Mouse (Mus musculus) midbrain, embryonic 15.5 days (tissue): ENCODE measurements at regions not wholly inside any gene's neighbourhood (a gene's known extent, or its start where the extent isn't known, plus 50 kb on each side); places are given as distances from the start of the nearest gene placed in this dataset.

ENCODE experiments used
- ATAC-seq: fragments of 200-750 bp; cut with Nextera tagmentation; replicated peaks from 2 replicates; pipeline ENCODE4 v1.8.0; 2017; ENCODE audit warnings: moderate TSS enrichment
- H3K27ac ChIP-seq: fragments of 300-500 bp; sonication (generic); 2 replicates; pipeline ENCODE4 v1.5.1; 2015; ENCODE audit warnings: mild to moderate bottlenecking, inconsistent platforms
- H3K27me3 ChIP-seq: fragments of 300-500 bp; sonication (generic); replicated peaks from 2 replicates; pipeline ENCODE4 v1.6.1; 2015; ENCODE audit warnings: inconsistent platforms
- H3K36me3 ChIP-seq: fragments of 300-500 bp; sonication (generic); replicated peaks from 2 replicates; pipeline ENCODE4 v1.6.1; 2015; ENCODE audit warnings: inconsistent platforms
- H3K4me1 ChIP-seq: fragments of 300-500 bp; sonication (generic); 2 replicates; pipeline ENCODE4 v1.6.1; 2015; ENCODE audit warnings: inconsistent platforms
- H3K4me2 ChIP-seq: fragments of 300-500 bp; sonication (generic); 2 replicates; pipeline ENCODE4 v1.6.1; 2015; ENCODE audit warnings: inconsistent platforms, mild to moderate bottlenecking, moderate library complexity
- H3K4me3 ChIP-seq: fragments of 300-500 bp; sonication (generic); 2 replicates; pipeline ENCODE4 v1.5.1; 2015; ENCODE audit warnings: mild to moderate bottlenecking, inconsistent platforms
- H3K9ac ChIP-seq: fragments of 300-500 bp; sonication (generic); 2 replicates; pipeline ENCODE4 v1.6.1; 2015; ENCODE audit warnings: mild to moderate bottlenecking, inconsistent platforms
- H3K9me3 ChIP-seq: fragments of 300-500 bp; sonication (generic); 2 replicates; pipeline ENCODE4 v1.6.1; 2016; ENCODE audit warnings: inconsistent platforms
- WGBS: fragments of 180-500 bp; shearing (Covaris S2); methylation state at CpG from one replicate; pipeline ENCODE4 v1.1.7; 2015; ENCODE audit warnings: mixed read lengths; 5-methylcytosine and 5-hydroxymethylcytosine counted together

DNA sequence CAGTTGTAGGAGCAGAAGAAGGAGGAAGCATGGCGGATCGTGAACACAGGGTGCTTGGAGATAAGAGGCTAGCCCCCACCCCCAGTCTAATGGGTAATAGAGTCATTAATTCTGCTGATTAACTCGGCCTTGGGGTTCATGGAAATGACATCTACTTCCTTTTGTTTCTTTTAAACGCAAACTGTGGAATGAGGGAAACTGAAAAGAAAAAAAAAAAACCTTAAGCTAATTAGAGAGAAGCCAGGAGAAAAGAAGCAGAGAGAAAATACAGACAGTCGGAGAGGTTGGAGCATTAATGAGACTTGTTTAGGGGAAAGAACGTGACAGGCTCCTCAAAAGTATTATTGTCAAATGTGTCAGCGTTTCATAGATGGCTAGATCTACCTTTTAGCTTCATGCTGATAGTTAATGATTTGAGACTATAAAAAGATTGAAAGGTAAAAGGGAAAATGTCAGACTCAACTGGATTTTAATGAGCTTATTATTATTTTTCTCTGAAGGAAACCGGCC, 307.5 kb downstream of the Rnf144b start:
- Histone ChIP-seq H3K36me3 (no peaks in the 10 kb centered on the region), H3K9me3 (no peaks in the 10 kb centered on the region), H3K4me3 (no peak overlapping the region), H3K4me2 (no peak overlapping the region), H3K27ac (peak overlapping the region; percentile 69), H3K27me3 (no peaks in the 10 kb centered on the region), H3K9ac (no peak overlapping the region), H3K4me1 (peaks cover 16% of the 10 kb centered on the region; the same call in 1 of the 2 replicates)
- 38% methylated on average over 8 of the region's 8 CpGs for WGBS
- no peak for ATAC-seq

DNA sequence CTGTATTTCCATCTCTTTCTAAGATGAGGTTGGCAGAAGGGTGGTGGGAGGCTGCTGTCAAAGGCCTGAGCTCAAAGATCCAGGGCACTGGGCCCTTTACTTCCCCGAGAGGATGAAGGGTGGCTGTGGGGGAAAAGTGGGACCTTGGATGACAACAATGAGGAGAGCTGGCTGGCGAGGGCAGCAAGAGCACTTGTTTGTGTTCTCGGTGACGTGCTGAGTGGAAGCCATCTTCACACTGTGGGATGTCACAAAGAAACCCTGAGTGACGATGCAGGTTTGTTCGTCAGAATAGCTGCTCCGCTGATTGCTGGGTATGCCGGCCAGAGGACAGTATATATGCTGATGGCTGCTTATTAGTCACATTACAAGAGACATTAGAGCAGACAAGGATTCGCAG, 308.0 kb downstream of the Rnf144b start:
- peak; percentile 60; the same call in 1 of the 2 replicates for ATAC-seq
- Histone ChIP-seq H3K27me3 (no peaks in the 10 kb centered on the region), H3K9me3 (no peaks in the 10 kb centered on the region), H3K4me3 (no peak overlapping the region), H3K4me2 (no peak overlapping the region), H3K36me3 (no peaks in the 10 kb centered on the region), H3K4me1 (peaks cover 16% of the 10 kb centered on the region; the same call in 1 of the 2 replicates), H3K9ac (no peak overlapping the region), H3K27ac (peak overlapping the region; percentile 69)
- 54% methylated on average over 9 of the region's 9 CpGs for WGBS

DNA sequence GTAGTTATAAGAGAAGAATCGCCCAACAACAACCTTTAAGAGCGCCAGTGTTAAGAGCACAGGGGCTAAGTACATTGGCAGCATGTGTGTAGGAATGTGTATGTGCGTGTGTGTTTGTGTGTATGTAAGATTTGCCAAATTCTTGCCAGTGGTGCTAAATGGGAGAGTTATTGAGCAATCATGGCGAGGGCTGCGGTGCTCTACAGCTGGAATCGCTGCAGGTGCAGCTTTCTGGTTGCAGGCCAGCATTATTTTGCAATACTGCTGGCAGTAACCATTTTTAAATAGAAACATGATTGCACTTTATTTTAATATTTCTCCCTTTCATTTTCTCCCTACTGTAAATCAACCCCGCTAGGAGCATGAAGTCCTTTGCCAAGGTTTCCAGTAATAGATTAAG, 313.2 kb downstream of the Rnf144b start:
- H3K4me3 ChIP-seq = no peak overlapping the region
- H3K9ac ChIP-seq = no peak overlapping the region
- H3K36me3 ChIP-seq = no peaks in the 10 kb centered on the region
- no peak overlapping the region for H3K4me2 ChIP-seq
- no peak for ATAC-seq
- 93% methylated on average over 7 of the region's 7 CpGs for WGBS
- H3K27me3 ChIP-seq = no peaks in the 10 kb centered on the region
- no peaks in the 10 kb centered on the region for H3K9me3 ChIP-seq
- peaks cover 4% of the 10 kb centered on the region; the same call in 1 of the 2 replicates for H3K4me1 ChIP-seq
- H3K27ac ChIP-seq = no peak overlapping the region

DNA sequence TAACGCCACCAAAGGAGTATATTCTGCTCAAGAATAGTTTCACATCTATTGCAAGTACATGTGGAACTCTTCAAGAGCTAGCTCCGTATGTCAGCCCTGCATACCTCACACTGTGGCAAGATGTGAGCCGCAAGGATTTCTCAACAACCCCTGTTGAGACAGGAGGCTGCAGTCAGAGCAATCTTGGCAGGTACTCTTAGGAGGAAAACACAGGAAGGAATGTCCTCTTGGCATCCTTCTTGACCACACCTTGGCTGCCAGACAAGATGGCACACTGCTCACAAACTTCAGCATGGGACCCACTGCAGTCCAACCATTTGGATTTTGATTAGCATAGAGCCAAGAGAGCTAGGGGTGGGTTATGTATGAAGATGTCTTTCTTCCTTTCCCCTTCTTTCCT, 322.4 kb downstream of the Rnf144b start:
- no peak for ATAC-seq
- no peaks in the 10 kb centered on the region for H3K36me3 ChIP-seq
- H3K27me3 ChIP-seq = no peaks in the 10 kb centered on the region
- H3K27ac ChIP-seq = no peak overlapping the region
- 84% methylated on average over 3 of the region's 3 CpGs for WGBS
- no peak overlapping the region for H3K9ac ChIP-seq
- H3K4me2 ChIP-seq = no peak overlapping the region
- no peak overlapping the region for H3K4me3 ChIP-seq
- H3K4me1 ChIP-seq = no peaks in the 10 kb centered on the region
- no peaks in the 10 kb centered on the region for H3K9me3 ChIP-seq

DNA sequence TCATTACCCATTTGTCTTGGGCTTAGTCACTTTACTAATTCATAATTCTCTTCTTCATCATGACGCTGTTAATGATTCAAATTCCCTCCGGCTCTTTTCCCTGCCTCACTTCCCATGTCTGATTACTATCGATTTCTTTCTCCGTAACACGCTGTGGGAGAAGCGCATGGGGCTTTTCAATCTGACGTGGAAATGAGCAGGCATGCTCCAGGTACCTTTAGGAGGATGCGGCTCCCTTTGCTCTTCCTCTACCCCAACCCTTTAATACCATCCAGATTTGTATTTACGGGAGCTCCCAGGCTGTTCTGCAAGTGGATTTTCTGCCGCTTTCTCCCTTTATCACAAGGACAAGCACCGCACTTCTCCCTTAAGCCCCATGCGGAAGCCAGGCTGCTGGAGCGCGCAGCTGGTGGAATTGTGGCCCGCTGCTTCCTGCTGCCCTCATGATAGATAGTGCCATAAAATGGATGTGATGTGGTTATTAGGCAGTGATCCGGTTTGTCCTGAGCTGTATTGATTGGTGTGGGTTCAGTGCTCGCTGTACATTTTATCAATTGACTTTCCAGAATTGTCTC, 329.8 kb downstream of the Rnf144b start:
- Histone ChIP-seq H3K27me3 (no peaks in the 10 kb centered on the region), H3K9ac (peak overlapping the region; percentile 8; the same call in 1 of the 2 replicates), H3K9me3 (no peaks in the 10 kb centered on the region), H3K27ac (peak overlapping the region; percentile 61; the same call in 1 of the 2 replicates), H3K4me3 (no peak overlapping the region), H3K4me1 (peaks cover 4% of the 10 kb centered on the region; the same call in 1 of the 2 replicates), H3K36me3 (no peaks in the 10 kb centered on the region), H3K4me2 (peak overlapping the region; percentile 16; the same call in 1 of the 2 replicates)
- WGBS = 59% methylated on average over 17 of the region's 17 CpGs
- no peak for ATAC-seq

DNA sequence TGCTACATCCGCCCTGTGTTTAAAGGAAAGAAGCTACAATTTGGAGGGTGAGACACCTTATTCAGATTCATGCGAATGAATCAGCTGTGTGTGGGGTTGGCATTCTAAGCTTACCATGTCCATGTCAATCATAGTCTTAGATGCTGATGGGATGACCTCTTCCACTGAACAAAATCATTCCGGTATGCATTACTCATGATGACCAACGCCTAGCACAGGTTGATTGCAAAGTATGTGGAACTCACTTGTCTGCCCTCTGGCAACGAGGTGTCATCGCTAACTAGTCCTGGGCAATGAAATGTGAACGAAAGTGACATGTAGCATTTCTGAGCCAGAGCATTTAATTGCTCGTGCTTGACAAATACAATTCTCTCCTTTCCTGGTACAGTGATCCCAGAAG, 339.7 kb downstream of the Rnf144b start:
- ATAC-seq = no peak; the same call in 1 of the 2 replicates
- Histone ChIP-seq H3K9me3 (no peaks in the 10 kb centered on the region), H3K36me3 (no peaks in the 10 kb centered on the region), H3K4me3 (no peak overlapping the region), H3K4me1 (no peaks in the 10 kb centered on the region), H3K4me2 (no peak overlapping the region), H3K9ac (no peak overlapping the region), H3K27me3 (no peaks in the 10 kb centered on the region), H3K27ac (peak overlapping the region; percentile 36)
- WGBS = 72% methylated on average over 8 of the region's 8 CpGs

DNA sequence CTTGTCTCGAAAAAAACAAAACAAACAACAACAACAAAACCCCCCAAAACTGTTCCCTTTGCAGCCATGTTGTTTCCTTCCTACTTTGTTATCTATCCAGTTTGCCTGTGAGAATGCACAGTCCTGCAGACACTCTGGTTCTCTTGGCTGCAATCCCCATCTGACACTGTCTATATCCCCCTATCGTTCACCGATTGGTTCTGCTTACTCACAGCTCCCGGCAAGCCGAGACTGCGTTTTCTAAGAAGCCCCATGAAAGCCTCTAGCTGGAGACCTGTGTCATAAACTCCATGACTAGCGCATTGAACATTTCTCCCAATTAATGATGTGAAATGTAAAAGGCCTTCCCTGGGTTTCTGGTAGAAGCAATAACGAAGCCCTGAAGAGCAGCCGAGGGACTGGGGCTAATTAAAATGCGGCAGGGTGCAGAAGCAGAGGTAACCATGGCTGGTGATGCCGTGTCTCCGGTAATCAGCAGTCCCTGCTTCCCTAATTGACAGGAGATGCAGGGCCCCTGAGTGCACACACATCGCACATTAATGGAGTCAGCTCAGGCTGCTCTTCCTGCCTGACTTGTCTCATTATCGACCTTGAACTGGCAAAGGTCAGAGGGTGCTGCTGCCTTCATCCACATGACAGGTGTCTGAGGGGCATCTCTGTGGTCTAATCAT, 349.2 kb downstream of the Rnf144b start:
- peak overlapping the region; percentile 6; the same call in 1 of the 2 replicates for H3K4me2 ChIP-seq
- WGBS = 29% methylated on average over 14 of the region's 14 CpGs
- H3K4me3 ChIP-seq = no peak overlapping the region
- peak; percentile 95 for ATAC-seq
- H3K9me3 ChIP-seq = no peaks in the 10 kb centered on the region
- no peaks in the 10 kb centered on the region for H3K36me3 ChIP-seq
- peak overlapping the region; percentile 69 for H3K27ac ChIP-seq
- H3K27me3 ChIP-seq = no peaks in the 10 kb centered on the region
- peaks cover 7% of the 10 kb centered on the region; the same call in 1 of the 2 replicates for H3K4me1 ChIP-seq
- H3K9ac ChIP-seq = no peak overlapping the region

DNA sequence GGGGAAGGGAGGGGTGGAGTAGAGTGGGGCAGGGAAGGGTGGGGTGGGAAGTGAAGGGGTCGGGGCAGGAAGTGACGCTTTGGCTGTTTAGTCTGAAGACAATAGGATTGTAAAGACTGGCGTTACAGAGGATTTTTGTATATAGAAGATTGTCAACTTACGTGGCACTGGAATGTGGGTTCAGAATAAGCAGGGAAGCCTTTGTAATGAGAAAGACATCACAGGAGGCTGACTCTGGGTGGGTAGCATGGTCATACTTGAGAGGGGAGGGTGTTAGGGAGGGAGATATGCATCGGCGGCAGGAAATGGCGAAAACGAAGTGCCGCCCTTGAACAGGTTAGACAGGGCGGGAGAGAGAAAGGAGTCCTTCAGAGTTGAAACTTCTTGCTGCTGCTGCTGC, 357.7 kb downstream of the Rnf144b start:
- WGBS = 75% methylated on average over 10 of the region's 10 CpGs
- no peak for ATAC-seq

DNA sequence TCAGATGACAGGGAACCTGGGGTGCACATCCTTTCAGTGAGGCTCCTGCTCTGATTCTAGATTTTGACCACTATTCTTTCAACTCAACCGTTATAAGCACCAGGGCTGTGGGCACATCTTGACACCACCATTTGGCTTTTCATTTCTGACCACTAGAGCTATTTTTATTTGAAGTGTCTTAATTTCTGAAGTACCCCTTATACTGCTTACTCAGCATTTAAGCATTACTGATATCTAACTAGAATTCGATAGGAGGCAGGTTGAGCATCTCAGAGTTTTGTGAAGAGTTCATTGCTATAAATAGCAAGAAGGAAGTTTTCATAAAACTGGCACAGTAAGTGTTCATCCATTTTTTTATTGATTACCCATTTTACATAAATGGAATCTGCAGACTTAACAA, 362.4 kb downstream of the Rnf144b start:
- Histone ChIP-seq H3K27ac (no peak overlapping the region), H3K4me3 (no peak overlapping the region), H3K9ac (no peak overlapping the region), H3K36me3 (no peaks in the 10 kb centered on the region), H3K4me1 (peaks cover 4% of the 10 kb centered on the region; the same call in 1 of the 2 replicates), H3K4me2 (no peak overlapping the region), H3K27me3 (no peaks in the 10 kb centered on the region), H3K9me3 (no peaks in the 10 kb centered on the region)
- WGBS = 88% methylated on average over 2 of the region's 2 CpGs
- no peak for ATAC-seq

More for the DNA sequence above, 357.7 kb downstream of the Rnf144b start:
- Histone ChIP-seq H3K27ac (no peak overlapping the region), H3K9me3 (no peaks in the 10 kb centered on the region), H3K4me2 (no peak overlapping the region), H3K4me3 (no peak overlapping the region), H3K9ac (no peak overlapping the region), H3K27me3 (no peaks in the 10 kb centered on the region), H3K36me3 (no peaks in the 10 kb centered on the region), H3K4me1 (peaks cover 4% of the 10 kb centered on the region; the same call in 1 of the 2 replicates)

DNA sequence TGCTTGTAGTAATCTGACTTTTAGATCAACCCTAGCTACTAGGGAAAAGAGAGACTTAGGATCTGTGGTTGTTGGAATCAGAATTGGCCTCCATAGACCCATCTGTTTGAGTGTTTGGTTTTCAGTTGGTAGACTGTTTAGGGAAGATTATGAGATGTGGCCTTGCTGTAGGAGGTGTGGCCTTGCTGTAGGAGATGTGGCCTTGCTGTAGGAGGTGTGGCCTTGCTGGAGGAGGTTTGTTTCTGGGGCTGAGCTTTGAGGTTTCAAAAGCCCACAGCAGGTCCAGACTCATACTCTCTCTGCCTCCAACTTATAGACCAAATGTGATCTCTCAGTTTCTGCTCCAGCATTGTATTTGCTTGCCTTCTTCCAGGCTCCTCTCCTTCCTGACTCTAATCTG, 363.7 kb downstream of the Rnf144b start:
- Histone ChIP-seq H3K4me3 (no peak overlapping the region), H3K9me3 (no peaks in the 10 kb centered on the region), H3K4me1 (peaks cover 1% of the 10 kb centered on the region; the same call in 1 of the 2 replicates), H3K27ac (no peak overlapping the region), H3K9ac (no peak overlapping the region), H3K36me3 (no peaks in the 10 kb centered on the region), H3K27me3 (no peaks in the 10 kb centered on the region), H3K4me2 (no peak overlapping the region)
- no peak for ATAC-seq

DNA sequence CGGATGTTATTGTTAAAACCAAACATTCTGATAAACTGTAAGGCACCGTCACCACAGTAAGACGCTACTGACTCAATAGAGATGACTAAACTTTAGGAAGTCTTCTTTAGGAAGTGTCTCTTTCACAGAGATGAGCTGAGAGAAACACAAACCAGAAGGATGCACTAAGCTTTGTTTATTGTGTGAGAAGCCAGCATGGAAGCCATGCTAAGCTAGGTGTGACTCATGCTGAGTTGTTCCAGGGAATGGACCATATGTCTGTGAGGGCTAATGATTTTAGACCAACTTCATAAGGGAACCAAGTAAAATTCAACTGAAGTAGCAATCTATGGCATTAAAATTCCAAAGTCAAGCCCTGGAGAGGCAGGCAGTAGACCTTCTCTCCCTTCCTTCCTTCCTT, 364.2 kb downstream of the Rnf144b start:
- H3K27ac ChIP-seq = no peak overlapping the region
- no peaks in the 10 kb centered on the region for H3K27me3 ChIP-seq
- H3K4me2 ChIP-seq = no peak overlapping the region
- no peaks in the 10 kb centered on the region for H3K4me1 ChIP-seq
- no peaks in the 10 kb centered on the region for H3K36me3 ChIP-seq
- no peaks in the 10 kb centered on the region for H3K9me3 ChIP-seq
- ATAC-seq = no peak
- no peak overlapping the region for H3K9ac ChIP-seq
- no peak overlapping the region for H3K4me3 ChIP-seq
- 94% methylated on average over 3 of the region's 3 CpGs for WGBS

DNA sequence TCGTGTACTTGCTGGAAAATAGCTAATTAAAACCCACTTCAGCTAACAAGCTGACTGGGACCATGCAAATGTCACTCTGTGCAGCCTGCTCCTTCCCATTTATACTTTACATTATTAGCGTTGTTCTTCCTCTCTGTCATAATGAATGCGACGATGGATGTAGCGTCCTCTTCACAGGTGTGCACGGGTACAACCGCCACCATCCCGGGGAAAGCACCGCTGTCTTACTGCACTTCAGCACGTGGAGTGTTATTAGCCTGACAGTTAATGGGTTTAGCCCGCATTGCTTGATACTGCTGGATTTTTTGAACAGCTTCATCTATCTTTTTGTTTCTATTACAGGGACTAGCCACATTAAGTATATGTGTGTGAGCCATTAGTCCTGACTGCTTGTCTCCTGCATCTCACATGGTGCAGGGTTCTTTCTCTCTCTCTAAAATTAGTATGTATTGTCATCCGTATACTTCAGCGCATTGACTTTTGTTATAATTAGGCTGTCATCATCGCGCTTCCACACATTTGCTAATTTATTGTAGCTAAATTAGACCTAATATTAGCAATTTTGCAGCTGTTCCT, 383.0 kb downstream of the Rnf144b start:
- Histone ChIP-seq H3K4me1 (no peaks in the 10 kb centered on the region), H3K27me3 (no peaks in the 10 kb centered on the region), H3K9me3 (no peaks in the 10 kb centered on the region), H3K27ac (no peak overlapping the region), H3K4me3 (no peak overlapping the region), H3K4me2 (no peak overlapping the region), H3K36me3 (no peaks in the 10 kb centered on the region), H3K9ac (no peak overlapping the region)
- ATAC-seq = no peak
- WGBS = 77% methylated on average over 15 of the region's 15 CpGs
